Mouse (Mus musculus) heart, adult 2 months (tissue): Measurements from ENCODE around the gene Fgg. TPM values are rescaled to one million over a fixed set of nuclear protein-coding genes. Genes with fewer than 3 reads are reported as not detected.

Source experiments
- DNase-seq, 2 experiments: peaks; one replicate each; pipeline ENCODE4 v3.0.0; 2021
- H3K27ac ChIP-seq: fragments of 200-600 bp; 2 replicates; pipeline ENCODE4 v1.8.1; 2022
- H3K27me3 ChIP-seq: fragments of 200-500 bp; 2 replicates; pipeline ENCODE4 v1.6.1; 2012; ENCODE audit warnings: mild to moderate bottlenecking, low read length, inconsistent platforms, mixed read lengths; ENCODE audit not compliant: control insufficient read depth, insufficient read depth
- H3K36me3 ChIP-seq: fragments of 200-500 bp; 2 replicates; pipeline ENCODE4 v1.6.1; 2012; ENCODE audit warnings: low read length, inconsistent platforms; ENCODE audit not compliant: control insufficient read depth, insufficient read depth
- H3K4me1 ChIP-seq: fragments of 200-500 bp; 2 replicates; pipeline ENCODE4 v1.6.1; 2011; ENCODE audit warnings: low read length; ENCODE audit not compliant: control insufficient read depth, insufficient read depth
- H3K4me3 ChIP-seq: fragments of 200-600 bp; 2 replicates; pipeline ENCODE4 v1.8.1; 2022
- H3K79me2 ChIP-seq: fragments of 200-500 bp; replicated peaks from 2 replicates; pipeline ENCODE4 v1.6.1; 2012; ENCODE audit warnings: mild to moderate bottlenecking, inconsistent platforms, low read length, moderate library complexity, mixed read lengths; ENCODE audit not compliant: control insufficient read depth, insufficient read depth
- H3K9ac ChIP-seq: fragments of 200-500 bp; 2 replicates; pipeline ENCODE4 v1.6.1; 2012; ENCODE audit warnings: low read depth, mild to moderate bottlenecking, control low read depth, inconsistent platforms, low read length, mixed read lengths
- CTCF ChIP-seq: fragments of 200-600 bp; IDR thresholded peaks from 2 replicates; pipeline ENCODE4 v1.8.1; 2022; ENCODE audit warnings: antibody characterized with exemption, mild to moderate bottlenecking, moderate library complexity
- EP300 ChIP-seq: fragments of 200-500 bp; IDR thresholded peaks from 2 replicates; pipeline ENCODE4 v1.6.1; 2011; ENCODE audit warnings: low read depth, low read length, control low read depth; ENCODE audit not compliant: insufficient read depth
- POLR2A ChIP-seq: fragments of 200-500 bp; IDR thresholded peaks from 2 replicates; pipeline ENCODE4 v1.6.1; 2011; ENCODE audit warnings: mild to moderate bottlenecking, low read depth, low read length, control low read depth; ENCODE audit not compliant: insufficient read depth
- WGBS: fragments of 180-500 bp; shearing (Covaris S2); methylation state at CpG from one replicate; pipeline ENCODE4 v1.1.7; 2018; 5-methylcytosine and 5-hydroxymethylcytosine counted together
- intact Hi-C: fragments of 180-260 bp; cut with DNase I; formaldehyde crosslinking; loops from one replicate; pipeline ENCODE4 v1.15.1; 2025
- polyA plus RNA-seq: library from polyadenylated mRNA; depleted of rRNA; stranded (reverse); fragments of >200 nt; gene quantifications from 2 replicates; pipeline ENCODE4 v1.2.3, GENCODE M21; 2012
- total RNA-seq, 2 experiments: library from RNA; stranded (reverse); gene quantifications; 2 replicates each; pipeline ENCODE4 v1.2.3; 2021

Fgg gene
- total and polyA plus RNA-seq, 3 experiments = 0.10 TPM; not detected in 2

GRCm38 (mm10) chr3:83003068-83003467 lies 4.5 kb upstream of the Fgg start:
- Histone ChIP-seq H3K27ac (no peak overlapping the region), H3K36me3 (no peaks in the 10 kb centered on the region), H3K4me1 (no peaks in the 10 kb centered on the region), H3K9ac (no peak overlapping the region), H3K27me3 (no peaks in the 10 kb centered on the region), H3K79me2 (no peaks in the 10 kb centered on the region), H3K4me3 (no peak overlapping the region)
- no peak for DNase-seq
- intact Hi-C loops = no loop called here
- 93% methylated on average over 8 of the region's 8 CpGs for WGBS
- TF ChIP-seq POLR2A (no peak), EP300 (no peak), CTCF (no peak)

DNA sequence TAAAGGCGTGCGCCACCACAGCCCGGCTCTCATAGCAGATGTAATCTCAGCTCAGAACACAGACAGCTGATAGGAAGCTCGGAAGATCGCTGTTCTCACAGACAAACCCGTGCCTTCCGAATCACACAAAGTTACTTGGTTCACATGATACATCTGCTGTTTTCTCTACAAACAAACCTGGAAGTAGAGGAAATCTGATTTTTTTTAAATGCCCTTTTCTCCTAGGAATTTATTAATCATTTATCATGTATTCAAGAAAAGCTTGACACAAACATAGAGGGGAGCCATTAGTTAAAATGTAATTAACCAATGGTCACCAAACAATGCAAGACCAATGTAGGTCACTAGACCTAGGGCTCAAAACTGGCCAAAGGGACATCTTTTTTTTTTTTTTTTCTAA lies 2.7 kb upstream of the Fgg start:
- intact Hi-C loops = no loop called here
- H3K79me2 ChIP-seq = no peaks in the 10 kb centered on the region
- H3K9ac ChIP-seq = no peak overlapping the region
- 77% methylated on average over 7 of the region's 7 CpGs for WGBS
- no peaks in the 10 kb centered on the region for H3K4me1 ChIP-seq
- no peak overlapping the region for H3K27ac ChIP-seq
- H3K4me3 ChIP-seq = no peak overlapping the region
- H3K36me3 ChIP-seq = no peaks in the 10 kb centered on the region
- no peak for DNase-seq
- H3K27me3 ChIP-seq = no peaks in the 10 kb centered on the region
- TF ChIP-seq CTCF (no peak), POLR2A (no peak), EP300 (no peak)

GRCm38 (mm10) chr3:83010291-83010690 lies 2.8 kb downstream of the Fgg start:
- TF ChIP-seq CTCF (no peak), POLR2A (no peak), EP300 (no peak)
- Histone ChIP-seq H3K27me3 (no peaks in the 10 kb centered on the region), H3K36me3 (no peaks in the 10 kb centered on the region), H3K4me3 (no peak overlapping the region), H3K9ac (no peak overlapping the region), H3K27ac (no peak overlapping the region), H3K4me1 (no peaks in the 10 kb centered on the region), H3K79me2 (no peaks in the 10 kb centered on the region)
- DNase-seq = no peak
- intact Hi-C loops = no loop called here
- 64% methylated on average over 11 of the region's 11 CpGs for WGBS

DNA sequence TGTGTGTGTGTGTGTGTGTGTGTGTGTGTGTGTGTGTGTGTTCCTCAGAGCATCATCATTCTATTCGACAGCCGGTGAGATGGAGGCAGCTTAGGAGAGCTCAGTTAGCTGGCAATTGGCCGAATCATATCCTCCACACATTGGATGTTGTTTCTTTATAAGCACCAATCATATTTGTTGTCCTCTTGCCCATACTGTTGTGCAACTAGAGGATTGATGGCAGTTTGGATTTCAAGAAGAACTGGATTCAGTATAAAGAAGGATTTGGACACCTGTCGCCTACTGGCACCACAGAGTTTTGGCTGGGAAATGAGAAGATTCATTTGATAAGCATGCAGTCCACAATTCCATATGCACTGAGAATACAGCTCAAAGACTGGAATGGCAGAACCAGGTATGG lies 3.6 kb downstream of the Fgg start:
- no peak for TF ChIP-seq CTCF
- no peak for TF ChIP-seq EP300
- no peak for TF ChIP-seq POLR2A
- no peak overlapping the region for H3K27ac ChIP-seq
- no peaks in the 10 kb centered on the region for H3K36me3 ChIP-seq
- no peak overlapping the region for H3K4me3 ChIP-seq
- intact Hi-C loops = no loop called here
- DNase-seq = no peak
- H3K9ac ChIP-seq = no peak overlapping the region
- H3K27me3 ChIP-seq = no peaks in the 10 kb centered on the region
- WGBS = 78% methylated on average over 4 of the region's 4 CpGs
- H3K4me1 ChIP-seq = no peaks in the 10 kb centered on the region
- no peaks in the 10 kb centered on the region for H3K79me2 ChIP-seq

GRCm38 (mm10) chr3:83011565-83011964 lies 4.0 kb downstream of the Fgg start:
- no peak for DNase-seq
- 80% methylated on average over 4 of the region's 4 CpGs for WGBS
- Histone ChIP-seq H3K4me1 (no peaks in the 10 kb centered on the region), H3K36me3 (no peaks in the 10 kb centered on the region), H3K27ac (no peak overlapping the region), H3K27me3 (no peaks in the 10 kb centered on the region), H3K79me2 (no peaks in the 10 kb centered on the region), H3K4me3 (no peak overlapping the region), H3K9ac (no peak overlapping the region)
- intact Hi-C loops = no loop called here
- TF ChIP-seq POLR2A (no peak), CTCF (no peak), EP300 (no peak)

- Histone ChIP-seq H3K4me3 (no peak overlapping the region), H3K27ac (no peak overlapping the region), H3K9ac (no peak overlapping the region), H3K4me1 (no peaks in the 10 kb centered on the region), H3K36me3 (no peaks in the 10 kb centered on the region), H3K27me3 (no peaks in the 10 kb centered on the region), H3K79me2 (no peaks in the 10 kb centered on the region)
- TF ChIP-seq CTCF = no peak
- WGBS = 88% methylated on average over 19 of the region's 19 CpGs
- intact Hi-C loops = no loop called here
- no peak for DNase-seq
These were observed 5.1 kb downstream of the Fgg start for GRCm38 (mm10) chr3:83012636-83013035.

GRCm38 (mm10) chr3:83013951-83014350 lies 6.4 kb downstream of the Fgg start:
- H3K79me2 ChIP-seq = no peaks in the 10 kb centered on the region
- no peaks in the 10 kb centered on the region for H3K4me1 ChIP-seq
- H3K4me3 ChIP-seq = no peak overlapping the region
- no peaks in the 10 kb centered on the region for H3K36me3 ChIP-seq
- no peak for DNase-seq
- WGBS = 86% methylated on average over 10 of the region's 10 CpGs
- no peak overlapping the region for H3K9ac ChIP-seq
- TF ChIP-seq POLR2A (no peak), EP300 (no peak), CTCF (no peak)
- intact Hi-C loops = no loop called here
- no peak overlapping the region for H3K27ac ChIP-seq
- H3K27me3 ChIP-seq = no peaks in the 10 kb centered on the region
